Mouse (Mus musculus): Measurements from ENCODE around the gene Hdgfl2.

The Hdgfl2 gene

GRCm38 (mm10) chr17:56131136-56131535, 51.7 kb downstream of the Hdgfl2 start:
- DNase-seq (ENCODE audit: low spot score) = no peak

DNA sequence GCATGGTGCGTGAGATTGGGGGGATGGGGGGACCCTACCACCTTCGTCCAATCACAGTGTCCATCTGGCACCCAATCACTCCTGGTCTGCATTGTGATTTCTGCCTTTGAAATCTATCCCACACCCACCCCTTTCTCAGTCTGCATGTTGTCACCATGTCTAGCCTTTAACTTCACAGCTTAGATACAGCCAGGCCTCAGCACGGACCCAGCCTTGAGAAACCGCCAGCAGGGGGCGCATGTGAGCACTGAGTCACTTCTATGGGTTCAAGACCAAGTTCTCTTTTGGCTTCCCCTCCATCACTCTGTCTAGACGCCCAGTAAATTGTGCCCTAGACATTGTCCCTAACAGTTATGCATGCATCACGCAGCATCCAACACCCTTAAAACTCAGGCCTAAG, 52.4 kb downstream of the Hdgfl2 start:
- peak; percentile 67 for DNase-seq (ENCODE audit: low spot score)

- DNase-seq (ENCODE audit: low spot score) = peak; percentile 55
Measured at GRCm38 (mm10) chr17:56132661-56133060, 53.2 kb downstream of the Hdgfl2 start.

DNA sequence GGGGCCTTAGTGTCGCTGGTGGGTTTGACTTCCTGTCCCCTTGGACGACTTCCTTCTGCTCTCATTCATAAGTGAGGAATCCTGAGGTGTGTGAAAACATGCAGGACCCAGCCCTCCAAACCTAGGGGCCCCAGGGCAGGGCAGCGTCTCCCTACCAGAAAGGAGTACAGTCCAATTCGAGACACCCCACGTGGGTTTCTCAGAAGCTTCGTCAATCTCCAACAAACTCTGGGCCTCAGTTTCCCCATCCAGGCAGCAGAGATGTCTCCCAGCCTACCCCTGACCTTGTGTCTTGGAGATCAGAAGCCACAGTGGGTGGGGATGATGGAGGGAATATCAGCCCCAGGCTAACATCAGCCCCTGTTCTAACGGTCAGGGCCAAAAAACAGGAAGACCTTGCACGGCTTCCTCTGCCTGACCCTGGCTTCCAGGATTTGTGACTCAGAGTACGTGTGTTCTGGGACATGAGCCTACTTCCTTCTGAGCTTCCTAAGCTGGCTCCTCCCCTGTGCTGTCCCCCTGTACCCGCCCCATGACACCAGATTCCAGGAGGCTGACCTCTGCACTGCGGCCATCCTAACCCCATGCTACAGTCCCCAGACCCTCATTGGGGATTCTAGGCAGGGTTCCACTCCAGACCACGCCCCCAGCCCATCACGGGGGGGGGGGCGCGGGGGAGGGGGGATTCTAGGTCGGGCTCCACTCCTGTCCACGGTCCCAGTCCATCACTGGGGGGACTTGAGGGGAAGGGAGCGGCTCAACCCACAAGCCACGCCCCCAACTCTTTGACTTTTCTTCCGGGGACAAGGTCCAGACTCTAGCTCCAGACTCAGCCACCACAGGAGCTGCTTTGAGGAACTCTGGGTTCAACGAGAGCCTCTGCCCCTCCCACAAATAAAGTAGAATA, 54.3 kb downstream of the Hdgfl2 start:
- no peak for DNase-seq (ENCODE audit: low spot score)

GRCm38 (mm10) chr17:56134463-56134971, 55.1 kb downstream of the Hdgfl2 start:
- DNase-seq (ENCODE audit: low spot score) = peak; percentile 59

DNA sequence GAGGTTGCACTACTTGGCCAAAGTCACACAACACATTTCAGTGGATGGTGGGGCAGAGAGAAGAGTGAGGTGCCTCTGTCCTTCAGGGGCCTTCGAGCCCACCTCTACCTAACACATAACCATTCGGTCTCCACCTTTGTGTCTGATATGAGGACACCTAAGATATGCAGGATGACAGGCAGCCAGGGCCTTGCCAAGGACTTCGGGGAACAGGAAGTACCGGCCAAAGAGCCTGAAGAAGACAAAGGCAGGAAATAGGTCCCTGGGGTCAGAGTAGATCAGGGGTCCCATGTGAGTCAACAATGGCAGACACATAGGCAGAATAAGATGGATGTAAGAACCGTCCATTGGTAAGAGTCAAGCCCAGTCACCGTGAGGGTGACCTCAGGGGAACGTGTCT, 57.1 kb downstream of the Hdgfl2 start:
- DNase-seq (ENCODE audit: low spot score) = no peak

- DNase-seq (ENCODE audit: low spot score) = no peak
Measured at GRCm38 (mm10) chr17:56137839-56138613, 58.6 kb downstream of the Hdgfl2 start.

DNA sequence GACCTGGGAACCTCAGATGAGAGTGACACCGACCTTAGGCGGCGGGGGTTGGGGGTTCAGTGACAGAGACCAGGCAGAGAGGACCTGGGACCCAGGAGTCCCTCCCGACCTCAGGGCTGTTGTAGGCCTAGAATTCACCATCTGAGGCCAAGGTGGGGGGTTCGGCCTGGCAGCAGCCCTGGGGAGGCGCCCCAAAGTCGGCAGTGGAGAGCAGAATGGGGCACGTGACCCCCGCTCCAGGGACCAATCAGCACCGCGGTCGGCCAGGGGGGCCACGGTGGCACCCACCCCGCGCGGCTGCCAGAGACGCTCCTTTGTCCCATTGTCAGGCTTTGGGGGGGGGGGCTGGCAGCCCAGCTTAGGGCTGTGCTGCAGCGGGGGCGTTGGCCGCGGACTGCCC, 59.9 kb downstream of the Hdgfl2 start:
- DNase-seq (ENCODE audit: low spot score) = no peak

- no peak for DNase-seq (ENCODE audit: low spot score)
Measured at GRCm38 (mm10) chr17:56139858-56140595, 60.6 kb downstream of the Hdgfl2 start, which contains the start of gene Sema6b. Gene Sema6b, minus strand, starts transcription at chr17:56140343.

- no peak for DNase-seq (ENCODE audit: low spot score)
Measured at GRCm38 (mm10) chr17:56141702-56142605, 62.5 kb downstream of the Hdgfl2 start.

- no peak for DNase-seq (ENCODE audit: low spot score)
Measured at GRCm38 (mm10) chr17:56144546-56144945, 65.1 kb downstream of the Hdgfl2 start.

GRCm38 (mm10) chr17:56146131-56146530, 66.7 kb downstream of the Hdgfl2 start:
- DNase-seq (ENCODE audit: low spot score) = no peak

GRCm38 (mm10) chr17:56147420-56147819, 68.0 kb downstream of the Hdgfl2 start:
- no peak for DNase-seq (ENCODE audit: low spot score)

DNA sequence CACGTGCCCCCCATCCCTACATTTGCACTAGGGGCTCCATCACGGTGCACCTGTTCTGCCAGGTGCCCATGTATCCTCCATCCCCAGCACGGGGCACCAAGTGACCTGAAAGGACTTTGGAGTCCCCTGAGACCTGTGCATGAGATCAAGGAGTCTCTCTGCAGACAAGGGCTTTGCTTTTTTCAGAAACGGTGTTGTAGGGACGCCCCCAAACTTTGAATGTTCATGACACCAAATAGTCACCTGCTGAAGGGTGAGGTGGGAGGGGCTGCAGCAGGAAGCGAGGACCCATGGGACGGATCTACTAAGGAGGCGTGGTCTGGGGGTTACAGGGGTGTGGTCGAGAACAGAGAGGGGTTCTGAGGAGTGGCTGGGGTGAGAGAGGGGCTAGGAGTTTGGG, 68.8 kb downstream of the Hdgfl2 start:
- no peak for DNase-seq (ENCODE audit: low spot score)

- DNase-seq (ENCODE audit: low spot score) = no peak
Measured at GRCm38 (mm10) chr17:56148790-56149618, 69.6 kb downstream of the Hdgfl2 start.

DNA sequence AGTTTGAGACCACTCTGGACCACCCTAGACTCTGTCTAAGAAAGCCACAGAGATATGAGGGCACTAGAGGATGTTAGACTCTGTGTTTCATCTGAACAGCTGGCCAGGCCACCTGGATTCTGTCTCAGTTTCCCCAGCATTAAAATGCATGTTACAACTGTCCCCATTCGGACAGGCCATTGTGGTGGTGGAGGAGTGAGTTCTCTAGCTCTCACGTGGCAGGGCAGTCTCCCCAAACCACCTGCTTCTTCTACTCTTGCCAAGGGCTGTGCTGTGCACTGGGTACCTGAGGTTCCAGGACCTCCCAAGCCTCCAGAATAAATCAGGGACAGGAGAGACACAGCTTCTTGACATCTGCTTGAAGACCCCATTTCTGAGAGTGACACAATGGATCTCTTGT, 70.5 kb downstream of the Hdgfl2 start:
- no peak for DNase-seq (ENCODE audit: low spot score)
